Mouse (Mus musculus) heart, postnatal 0 days (tissue): ENCODE data around the gene Szrd1.

Experiments used
- CTCF ChIP-seq: IDR thresholded peaks from 2 replicates; pipeline ENCODE4 v1.5.1; 2016; ENCODE audit warnings: antibody characterized with exemption, control low read depth, low read depth
- EP300 ChIP-seq: IDR thresholded peaks from 2 replicates; pipeline ENCODE4 v1.6.1; 2016; ENCODE audit warnings: antibody characterized with exemption, low read depth

DNA sequence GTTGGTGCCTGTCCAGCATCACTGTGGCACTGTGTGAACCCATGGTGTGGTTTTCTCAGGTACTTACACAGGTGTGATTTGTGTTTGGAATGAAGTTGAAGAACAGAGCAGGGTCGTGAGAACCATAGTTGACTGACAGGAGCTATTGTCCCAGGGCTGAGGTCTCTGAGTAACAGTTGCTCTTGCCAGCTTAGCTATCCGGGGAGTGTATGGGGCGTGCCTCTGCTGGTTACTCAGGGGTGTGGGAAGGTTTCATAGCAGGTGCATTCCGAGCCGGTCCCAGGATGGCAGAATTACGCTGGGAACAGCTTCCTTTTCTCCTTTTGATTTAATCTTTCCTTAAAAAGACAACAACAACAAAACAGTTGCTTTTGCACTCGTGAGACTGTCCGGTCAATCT lies 41.3 kb upstream of the Szrd1 start:
- no peak for TF ChIP-seq CTCF
- TF ChIP-seq EP300 = no peak
